14 mouse cellular contexts compared by ENCODE assay signal in genomic region chr14:75869769-75870363, GRCm38 (mm10). TPM values are rescaled to one million over a fixed set of nuclear protein-coding genes. Genes with fewer than 3 reads are reported as not detected.
DNase-seq lines count a peak whose midpoint lies in the region; ATAC-seq and TF ChIP-seq lines count a peak whose summit lies in the region.
"Had no signal": no experiment of that assay in that cellular context is flagged by ENCODE, and none has a peak within 500 bp of the region (broad histone marks: within the 10 kb centered on the region; RNA-seq: fewer than 3 reads in every experiment).

No protein-coding gene starts in this region.

- peak; percentile 15; the same call in 1 of the 2 replicates for ATAC-seq in forebrain, embryonic 16.5 days
- ATAC-seq in forebrain, embryonic 13.5 days: no peak
- ATAC-seq in kidney, embryonic 16.5 days (ENCODE audit: low FRiP score, low TSS enrichment): no peak
- 0 out of 2 replicates have a peak, but pooled peaks have one; percentile 38 for ATAC-seq in midbrain, embryonic 13.5 days
- no peak for ATAC-seq in midbrain, embryonic 16.5 days
- ATAC-seq in midbrain, embryonic 15.5 days (replicated peaks): 0 out of 2 replicates have a peak, but pooled peaks have one; percentile 29

- H3K27ac ChIP-seq in forebrain, embryonic 16.5 days (ENCODE audit: low read length): no peak overlapping the region
- no peak overlapping the region for H3K27ac ChIP-seq in forebrain, embryonic 13.5 days
- H3K27ac ChIP-seq in kidney, embryonic 16.5 days (ENCODE audit: low read length): no peak overlapping the region
- no peak overlapping the region for H3K27ac ChIP-seq in midbrain, embryonic 13.5 days
- H3K27ac ChIP-seq in midbrain, embryonic 16.5 days (ENCODE audit: low read length): no peak overlapping the region
- H3K27ac ChIP-seq in midbrain, embryonic 15.5 days: no peak overlapping the region
- H3K27ac ChIP-seq in left cerebral cortex, adult 2 months: no peak overlapping the region
- H3K27ac ChIP-seq: forebrain, embryonic 15.5 days; heart, adult 2 months; limb, embryonic 13.5 days; lung, embryonic 15.5 days had no signal

- intact Hi-C loops in left cerebral cortex, adult 2 months (cut with DNase I): no loop called here

- WGBS in forebrain, embryonic 16.5 days: 73% methylated on average over 14 of the region's 14 CpGs
- 72% methylated on average over 14 of the region's 14 CpGs for WGBS in forebrain, embryonic 13.5 days
- WGBS in kidney, embryonic 16.5 days: 81% methylated on average over 14 of the region's 14 CpGs
- 77% methylated on average over 14 of the region's 14 CpGs for WGBS in midbrain, embryonic 13.5 days
- 77% methylated on average over 14 of the region's 14 CpGs for WGBS in midbrain, embryonic 16.5 days
- 76% methylated on average over 14 of the region's 14 CpGs for WGBS in midbrain, embryonic 15.5 days

- H3K9ac ChIP-seq in forebrain, embryonic 16.5 days (replicated peaks; ENCODE audit: low read depth, low read length): no peak overlapping the region
- H3K9ac ChIP-seq in forebrain, embryonic 13.5 days: no peak overlapping the region
- no peak overlapping the region for H3K9ac ChIP-seq in kidney, embryonic 16.5 days (replicated peaks; ENCODE audit: low read length)
- H3K9ac ChIP-seq in midbrain, embryonic 13.5 days (replicated peaks): no peak overlapping the region
- no peak overlapping the region for H3K9ac ChIP-seq in midbrain, embryonic 16.5 days (ENCODE audit: low read depth, low read length)
- no peak overlapping the region for H3K9ac ChIP-seq in midbrain, embryonic 15.5 days
- H3K9ac ChIP-seq: forebrain, embryonic 15.5 days; limb, embryonic 13.5 days; lung, embryonic 15.5 days; midbrain, embryonic 12.5 days had no signal

- DNase-seq in kidney, adult 9 months: peak; percentile 74
- no peak for DNase-seq in left cerebral cortex, adult 2 months (ENCODE audit: extremely low spot score in 1 of 2, low spot score in 2 of 2)
- DNase-seq: gastrocnemius, postnatal 25 days; heart, adult 2 months had no signal

- no peak overlapping the region for H3K4me3 ChIP-seq in forebrain, embryonic 16.5 days (replicated peaks; ENCODE audit: low read length)
- H3K4me3 ChIP-seq in forebrain, embryonic 13.5 days: no peak overlapping the region
- H3K4me3 ChIP-seq in kidney, embryonic 16.5 days (ENCODE audit: low read length): no peak overlapping the region
- H3K4me3 ChIP-seq in midbrain, embryonic 13.5 days (replicated peaks): no peak overlapping the region
- no peak overlapping the region for H3K4me3 ChIP-seq in midbrain, embryonic 16.5 days (ENCODE audit: low read depth, low read length)
- no peak overlapping the region for H3K4me3 ChIP-seq in midbrain, embryonic 15.5 days
- H3K4me3 ChIP-seq in left cerebral cortex, adult 2 months: no peak overlapping the region
- H3K4me3 ChIP-seq: heart, adult 2 months; lung, embryonic 15.5 days had no signal

- no peaks in the 10 kb centered on the region for H3K36me3 ChIP-seq in forebrain, embryonic 16.5 days (ENCODE audit: control insufficient read depth, insufficient read depth)
- no peaks in the 10 kb centered on the region for H3K36me3 ChIP-seq in forebrain, embryonic 13.5 days (ENCODE audit: poor library complexity, severe bottlenecking)
- no peaks in the 10 kb centered on the region for H3K36me3 ChIP-seq in kidney, embryonic 16.5 days (ENCODE audit: insufficient read depth, low read length)
- no peaks in the 10 kb centered on the region for H3K36me3 ChIP-seq in midbrain, embryonic 13.5 days
- no peaks in the 10 kb centered on the region for H3K36me3 ChIP-seq in midbrain, embryonic 16.5 days (ENCODE audit: control insufficient read depth, insufficient read depth, low read length)
- no peaks in the 10 kb centered on the region for H3K36me3 ChIP-seq in midbrain, embryonic 15.5 days (replicated peaks)
- H3K36me3 ChIP-seq: forebrain, embryonic 15.5 days; limb, embryonic 13.5 days; lung, embryonic 15.5 days; midbrain, embryonic 12.5 days had no signal

- H3K27me3 ChIP-seq in forebrain, embryonic 16.5 days (replicated peaks; ENCODE audit: control insufficient read depth, insufficient read depth, low read length): no peaks in the 10 kb centered on the region
- no peaks in the 10 kb centered on the region for H3K27me3 ChIP-seq in forebrain, embryonic 13.5 days
- no peaks in the 10 kb centered on the region for H3K27me3 ChIP-seq in kidney, embryonic 16.5 days (ENCODE audit: insufficient read depth, low read length)
- no peaks in the 10 kb centered on the region for H3K27me3 ChIP-seq in midbrain, embryonic 13.5 days
- no peaks in the 10 kb centered on the region for H3K27me3 ChIP-seq in midbrain, embryonic 16.5 days (ENCODE audit: control insufficient read depth, insufficient read depth, low read depth, low read length)
- H3K27me3 ChIP-seq in midbrain, embryonic 15.5 days (replicated peaks): no peaks in the 10 kb centered on the region
- H3K27me3 ChIP-seq: forebrain, embryonic 15.5 days; limb, embryonic 13.5 days; lung, embryonic 15.5 days had no signal

- no peak overlapping the region for H3K4me2 ChIP-seq in forebrain, embryonic 16.5 days (ENCODE audit: low read length)
- no peak overlapping the region for H3K4me2 ChIP-seq in forebrain, embryonic 13.5 days
- no peak overlapping the region for H3K4me2 ChIP-seq in kidney, embryonic 16.5 days (replicated peaks; ENCODE audit: low read depth, low read length)
- no peak overlapping the region for H3K4me2 ChIP-seq in midbrain, embryonic 13.5 days (replicated peaks)
- no peak overlapping the region for H3K4me2 ChIP-seq in midbrain, embryonic 16.5 days (ENCODE audit: low read length)
- no peak overlapping the region for H3K4me2 ChIP-seq in midbrain, embryonic 15.5 days

- H3K9me3 ChIP-seq in forebrain, embryonic 16.5 days (ENCODE audit: control insufficient read depth, low read length): no peaks in the 10 kb centered on the region
- no peaks in the 10 kb centered on the region for H3K9me3 ChIP-seq in forebrain, embryonic 13.5 days (replicated peaks)
- no peaks in the 10 kb centered on the region; the same call in 1 of the 2 replicates for H3K9me3 ChIP-seq in kidney, embryonic 16.5 days (ENCODE audit: low read length)
- 0 out of 2 replicates have a peak, but pooled peaks cover 3% of the 10 kb centered on the region for H3K9me3 ChIP-seq in midbrain, embryonic 13.5 days
- no peaks in the 10 kb centered on the region for H3K9me3 ChIP-seq in midbrain, embryonic 16.5 days (replicated peaks; ENCODE audit: control insufficient read depth, low read length, poor library complexity, severe bottlenecking)
- no peaks in the 10 kb centered on the region for H3K9me3 ChIP-seq in midbrain, embryonic 15.5 days
- H3K9me3 ChIP-seq: forebrain, embryonic 15.5 days; limb, embryonic 13.5 days; lung, embryonic 15.5 days; midbrain, embryonic 12.5 days had no signal

- H3K4me1 ChIP-seq in forebrain, embryonic 16.5 days (replicated peaks; ENCODE audit: control insufficient read depth, insufficient read depth, low read length): no peaks in the 10 kb centered on the region
- H3K4me1 ChIP-seq in forebrain, embryonic 13.5 days: peaks cover 5% of the 10 kb centered on the region; the same call in 1 of the 2 replicates
- H3K4me1 ChIP-seq in kidney, embryonic 16.5 days (ENCODE audit: insufficient read depth, low read length): 0 out of 2 replicates have a peak, but pooled peaks cover 4% of the 10 kb centered on the region
- 0 out of 2 replicates have a peak, but pooled peaks cover 2% of the 10 kb centered on the region for H3K4me1 ChIP-seq in midbrain, embryonic 13.5 days (replicated peaks)
- 0 out of 2 replicates have a peak, but pooled peaks cover 3% of the 10 kb centered on the region for H3K4me1 ChIP-seq in midbrain, embryonic 16.5 days (ENCODE audit: control insufficient read depth, insufficient read depth, low read length)
- H3K4me1 ChIP-seq in midbrain, embryonic 15.5 days: peaks cover 2% of the 10 kb centered on the region
- H3K4me1 ChIP-seq: limb, embryonic 13.5 days; midbrain, embryonic 12.5 days had no signal

- TF ChIP-seq CTCF in left cerebral cortex, adult 2 months (IDR thresholded peaks at IDR 0.05): no peak

RNA-seq across cellular contexts. Expression of gene Tpt1, which starts 25.0 kb away (rescaled TPM):
- 740 and 764 TPM in 2 replicates for polyA plus RNA-seq in forebrain, embryonic 16.5 days (2015; fragmentation: Nextera tagmentation; extraction: Ambion mirVana)
- polyA plus RNA-seq in forebrain, embryonic 13.5 days (2015; fragmentation: Nextera tagmentation; extraction: Ambion mirVana): 977 and 1,124 TPM in 2 replicates
- 868 and 911 TPM in 2 replicates for polyA plus RNA-seq in kidney, embryonic 16.5 days (2015; fragmentation: Nextera tagmentation; extraction: Ambion mirVana)
- 876 and 886 TPM in 2 replicates for polyA plus RNA-seq in midbrain, embryonic 13.5 days (2015; fragmentation: Nextera tagmentation; extraction: Ambion mirVana)
- polyA plus RNA-seq in midbrain, embryonic 16.5 days (2015; fragmentation: Nextera tagmentation; extraction: Ambion mirVana): 606 and 643 TPM in 2 replicates
- polyA plus RNA-seq in midbrain, embryonic 15.5 days (2015; fragmentation: Nextera tagmentation; extraction: Ambion mirVana): 613 and 619 TPM in 2 replicates
- total RNA-seq in left cerebral cortex, adult 2 months (2021): 100 to 1,000 TPM; 975 to 978 TPM

Comparison
In these comparisons a context has a peak if more than half of its experiments do, and no peak if none do; other contexts are left out.
1. ATAC-seq: peak in forebrain, embryonic 16.5 days (single experiment), midbrain, embryonic 13.5 days (single experiment) and midbrain, embryonic 15.5 days (single experiment); none in forebrain, embryonic 13.5 days (single experiment), kidney, embryonic 16.5 days (single experiment) and midbrain, embryonic 16.5 days (single experiment).